Mouse (Mus musculus) stomach, postnatal 0 days (tissue): ENCODE results near the gene Ptx4. TPM values are rescaled to one million over a fixed set of nuclear protein-coding genes. Genes with fewer than 3 reads are reported as not detected.
A peak's percentile ranks its signal among the peaks of the same experiment; 100 is the strongest.

Source experiments
- ATAC-seq: fragments of 200-750 bp; cut with Nextera tagmentation; 2 replicates; pipeline ENCODE4 v1.8.0; 2017; ENCODE audit not compliant: low FRiP score, low TSS enrichment
- DNase-seq: peaks from one replicate; pipeline ENCODE4 v3.0.0-alpha.2; 2016; ENCODE audit warnings: low spot score
- H3K27ac ChIP-seq: fragments of 300-500 bp; sonication (generic); replicated peaks from 2 replicates; pipeline ENCODE4 v1.5.1; 2014; ENCODE audit warnings: mild to moderate bottlenecking, control low read depth
- H3K27me3 ChIP-seq: fragments of 300-500 bp; sonication (generic); 2 replicates; pipeline ENCODE4 v1.6.1; 2014; ENCODE audit warnings: low read length; ENCODE audit not compliant: control insufficient read depth, insufficient read depth
- H3K36me3 ChIP-seq: fragments of 300-500 bp; sonication (generic); 2 replicates; pipeline ENCODE4 v1.6.1; 2014; ENCODE audit warnings: low read length, mixed read lengths; ENCODE audit not compliant: control insufficient read depth, insufficient read depth
- H3K4me1 ChIP-seq: fragments of 300-500 bp; sonication (generic); replicated peaks from 2 replicates; pipeline ENCODE4 v1.6.1; 2014; ENCODE audit warnings: antibody characterized with exemption; ENCODE audit not compliant: control insufficient read depth, insufficient read depth
- H3K4me2 ChIP-seq: fragments of 300-500 bp; sonication (generic); replicated peaks from 2 replicates; pipeline ENCODE4 v1.6.1; 2014; ENCODE audit warnings: low read depth, mild to moderate bottlenecking, control low read depth, moderate library complexity
- H3K4me3 ChIP-seq: fragments of 300-500 bp; sonication (generic); 2 replicates; pipeline ENCODE4 v1.5.1; 2014; ENCODE audit warnings: low read depth, low read length, control low read depth
- H3K9ac ChIP-seq: fragments of 300-500 bp; sonication (generic); 2 replicates; pipeline ENCODE4 v1.6.1; 2014; ENCODE audit warnings: mild to moderate bottlenecking, low read length, control low read depth, mixed read lengths
- H3K9me3 ChIP-seq: fragments of 300-500 bp; sonication (generic); 2 replicates; pipeline ENCODE4 v1.6.1; 2016; ENCODE audit warnings: low read length; ENCODE audit not compliant: control insufficient read depth
- CTCF ChIP-seq: IDR thresholded peaks from 2 replicates; pipeline ENCODE4 v1.5.1; 2016; ENCODE audit warnings: antibody characterized with exemption, low read depth, mild to moderate bottlenecking, moderate library complexity
- EP300 ChIP-seq: optimal IDR thresholded peaks from 2 replicates; pipeline ENCODE3; 2016; ENCODE audit warnings: antibody characterized with exemption
- WGBS: fragments of 180-500 bp; shearing (Covaris S2); extraction: QIAGEN DNeasy Blood & Tissue Kit; methylation state at CpG from one replicate; pipeline ENCODE4 v1.1.7; 2014; 5-methylcytosine and 5-hydroxymethylcytosine counted together
- polyA plus RNA-seq: library from polyadenylated mRNA; unstranded; fragments of >200 nt; fragmentation: Nextera tagmentation; extraction: Ambion mirVana; gene quantifications from 2 replicates; pipeline ENCODE4 v1.2.1, GENCODE M21; 2015

The Ptx4 gene
- polyA plus RNA-seq, 1 experiment from 2014 or later: 0.30 TPM

GRCm38 (mm10) chr17:25111220-25111619, 9.3 kb upstream of the Ptx4 start:
- Histone ChIP-seq H3K27ac (no peak overlapping the region), H3K27me3 (no peaks in the 10 kb centered on the region), H3K9me3 (no peaks in the 10 kb centered on the region), H3K4me1 (peaks cover 3% of the 10 kb centered on the region), H3K36me3 (peaks cover 6% of the 10 kb centered on the region; the same call in 1 of the 2 replicates), H3K4me3 (no peak overlapping the region), H3K4me2 (no peak overlapping the region), H3K9ac (no peak overlapping the region)
- ATAC-seq (no peak), DNase-seq (no peak)
- WGBS: 90% methylated on average over 5 of the region's 5 CpGs
- TF ChIP-seq EP300: no peak
- TF ChIP-seq CTCF: no peak

DNA sequence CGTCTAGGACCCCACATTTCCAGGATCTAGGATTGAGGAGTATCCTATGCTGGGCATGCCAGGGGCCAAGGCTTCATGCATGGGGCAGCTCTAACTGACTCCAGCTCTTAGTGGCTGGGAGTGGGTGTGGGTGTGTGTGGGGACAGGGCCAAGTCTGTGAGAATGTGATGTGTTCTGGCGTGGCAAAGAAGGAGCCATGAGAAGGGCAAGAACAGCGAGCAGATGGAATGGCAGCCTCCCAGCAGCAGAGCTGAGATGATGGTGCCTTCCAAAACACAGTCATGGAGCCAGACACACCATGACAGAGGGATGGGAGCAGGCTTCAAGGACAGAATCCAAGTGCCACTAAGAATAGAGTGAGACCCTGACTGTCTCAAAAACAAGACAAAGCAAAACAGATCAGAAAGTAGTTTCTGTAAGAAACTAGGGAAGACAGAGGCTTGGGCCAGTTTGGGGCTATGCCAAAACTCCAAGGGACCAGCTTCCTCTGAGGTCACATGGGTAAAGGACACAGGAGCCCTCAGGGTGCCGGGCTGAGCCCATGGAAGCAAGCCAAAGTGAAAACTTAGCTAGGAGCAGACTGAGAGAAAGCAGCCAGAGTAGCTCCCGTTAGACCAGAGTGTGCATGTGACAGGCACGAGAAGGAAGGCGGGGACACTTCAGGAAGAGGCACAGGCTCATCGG, 8.7 kb upstream of the Ptx4 start:
- H3K9me3 ChIP-seq: no peaks in the 10 kb centered on the region
- no peak overlapping the region for H3K27ac ChIP-seq
- H3K36me3 ChIP-seq: peaks cover 3% of the 10 kb centered on the region; the same call in 1 of the 2 replicates
- H3K4me1 ChIP-seq: peaks cover 3% of the 10 kb centered on the region
- ATAC-seq (no peak), DNase-seq (no peak)
- H3K4me2 ChIP-seq: no peak overlapping the region
- H3K27me3 ChIP-seq: no peaks in the 10 kb centered on the region
- no peak overlapping the region for H3K4me3 ChIP-seq
- H3K9ac ChIP-seq: no peak overlapping the region
- TF ChIP-seq CTCF: no peak
- no peak for TF ChIP-seq EP300
- WGBS: 74% methylated on average over 8 of the region's 8 CpGs

DNA sequence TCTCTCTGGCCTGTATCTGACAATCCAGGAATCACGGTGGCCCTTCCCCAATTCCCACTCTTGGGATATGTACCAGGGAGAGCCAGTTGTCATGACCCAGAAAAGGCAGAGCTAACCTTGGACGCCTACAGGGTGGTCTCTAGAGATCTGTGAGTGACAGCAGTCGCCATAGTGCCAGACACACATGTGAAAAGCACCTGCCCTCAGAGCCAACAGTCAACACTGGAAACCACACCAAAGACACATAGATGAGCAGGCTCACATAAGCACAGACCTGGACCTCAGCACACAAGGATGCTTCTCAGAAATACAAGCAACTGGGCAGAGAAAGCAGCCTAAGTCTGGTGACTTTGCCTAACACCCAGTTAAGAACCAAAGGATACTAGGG, 8.1 kb upstream of the Ptx4 start:
- Histone ChIP-seq H3K27ac (no peak overlapping the region), H3K4me2 (no peak overlapping the region), H3K4me1 (peaks cover 3% of the 10 kb centered on the region), H3K27me3 (no peaks in the 10 kb centered on the region), H3K36me3 (peaks cover 3% of the 10 kb centered on the region; the same call in 1 of the 2 replicates), H3K4me3 (no peak overlapping the region), H3K9ac (no peak overlapping the region), H3K9me3 (no peaks in the 10 kb centered on the region)
- TF ChIP-seq CTCF: no peak
- TF ChIP-seq EP300: no peak
- WGBS: 85% methylated on average over 3 of the region's 3 CpGs
- ATAC-seq (no peak), DNase-seq (no peak)

DNA sequence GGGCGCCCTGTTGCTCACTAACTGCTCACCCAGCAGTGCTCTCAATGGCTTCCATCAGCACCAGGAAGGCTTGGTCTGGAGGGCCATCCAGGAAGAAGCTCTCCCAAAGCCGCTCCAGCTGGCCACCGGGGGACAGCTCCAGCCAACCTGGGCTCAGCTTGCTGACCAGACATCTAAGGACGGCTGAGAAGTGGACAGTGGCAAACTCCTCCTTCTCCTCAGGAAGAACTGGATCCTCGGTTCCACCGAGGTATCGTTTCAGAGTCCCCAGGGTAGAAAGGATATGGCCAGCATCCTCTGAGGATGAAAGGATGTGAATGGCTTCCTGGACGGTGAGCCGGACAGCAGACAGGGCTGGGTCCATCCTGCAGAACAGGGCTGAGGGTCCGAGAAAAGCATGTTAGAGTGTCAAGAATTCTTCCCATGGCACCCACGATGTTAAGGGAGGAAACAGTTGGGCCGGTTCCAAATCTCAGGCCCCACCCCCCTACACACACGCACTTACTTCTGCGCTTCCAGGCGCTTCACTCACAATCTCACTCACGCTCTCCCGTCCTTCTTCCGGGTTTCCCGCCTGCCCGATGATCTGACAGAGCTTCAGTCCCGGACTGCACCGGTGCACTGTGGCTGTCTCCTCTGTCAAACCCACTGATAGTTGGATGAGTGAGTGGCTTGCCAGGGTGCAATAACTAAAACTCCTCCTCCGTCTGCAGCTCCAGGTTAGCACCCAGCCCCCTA, 5.5 kb upstream of the Ptx4 start:
- peak overlapping the region; percentile 96 for H3K4me2 ChIP-seq
- DNase-seq: peak; percentile 69
- no peaks in the 10 kb centered on the region for H3K9me3 ChIP-seq
- TF ChIP-seq CTCF: no peak
- WGBS: 8% methylated on average over 23 of the region's 23 CpGs
- H3K4me3 ChIP-seq: peak overlapping the region; percentile 53
- peaks cover 3% of the 10 kb centered on the region; the same call in 1 of the 2 replicates for H3K36me3 ChIP-seq
- peaks cover 3% of the 10 kb centered on the region for H3K4me1 ChIP-seq
- H3K27ac ChIP-seq: peak overlapping the region; percentile 94
- H3K9ac ChIP-seq: peak overlapping the region; percentile 75
- no peaks in the 10 kb centered on the region for H3K27me3 ChIP-seq
- peak; percentile 74 for ATAC-seq

GRCm38 (mm10) chr17:25115664-25116432, 4.7 kb upstream of the Ptx4 start, which contains the start of gene Telo2:
Telo2 (minus strand) TSS chr17:25115967.
- TF ChIP-seq CTCF (peak; percentile 17; the same call in 1 of the 2 replicates), EP300 (no peak)
- peak within 1 kb of the TSS; percentile 94 for H3K27ac ChIP-seq
- WGBS: 5% methylated on average over 40 of the region's 40 CpGs
- H3K4me1 ChIP-seq: peaks cover 3% of the 10 kb centered on the region
- no peaks in the 10 kb centered on the region for H3K9me3 ChIP-seq
- DNase-seq (peak; percentile 93), ATAC-seq (peak; percentile 92)
- peak within 1 kb of the TSS; percentile 75 for H3K9ac ChIP-seq
- peak within 1 kb of the TSS; percentile 53 for H3K4me3 ChIP-seq
- H3K36me3 ChIP-seq: no peaks in the 10 kb centered on the region
- peak within 1 kb of the TSS; percentile 96 for H3K4me2 ChIP-seq
- H3K27me3 ChIP-seq: no peaks in the 10 kb centered on the region
